Mouse (Mus musculus) heart, embryonic 15.5 days (tissue): ENCODE results near the gene Apbb1. TPM values are rescaled to one million over a fixed set of nuclear protein-coding genes. Genes with fewer than 3 reads are reported as not detected.

Experiments
- ATAC-seq: fragments of 200-750 bp; cut with Nextera tagmentation; replicated peaks from 2 replicates; pipeline ENCODE4 v1.8.0; 2017; ENCODE audit warnings: low read depth, moderate TSS enrichment; ENCODE audit not compliant: insufficient number of reproducible peaks, insufficient read depth, low FRiP score
- H3K27ac ChIP-seq: fragments of 300-500 bp; sonication (generic); 2 replicates; pipeline ENCODE4 v1.5.1; 2015; ENCODE audit warnings: mild to moderate bottlenecking, inconsistent platforms
- H3K27me3 ChIP-seq: fragments of 300-500 bp; sonication (generic); 2 replicates; pipeline ENCODE4 v1.6.1; 2015; ENCODE audit warnings: inconsistent platforms
- H3K36me3 ChIP-seq: fragments of 300-500 bp; sonication (generic); 2 replicates; pipeline ENCODE4 v1.6.1; 2015; ENCODE audit warnings: mild to moderate bottlenecking, inconsistent platforms
- H3K4me1 ChIP-seq: fragments of 300-500 bp; sonication (generic); replicated peaks from 2 replicates; pipeline ENCODE4 v1.6.1; 2015; ENCODE audit warnings: inconsistent platforms
- H3K4me2 ChIP-seq: fragments of 300-500 bp; sonication (generic); 2 replicates; pipeline ENCODE4 v1.6.1; 2015; ENCODE audit warnings: inconsistent platforms, mild to moderate bottlenecking, moderate library complexity
- H3K4me3 ChIP-seq: fragments of 300-500 bp; sonication (generic); 2 replicates; pipeline ENCODE4 v1.5.1; 2015; ENCODE audit warnings: mild to moderate bottlenecking, inconsistent platforms
- H3K9ac ChIP-seq: fragments of 300-500 bp; sonication (generic); 2 replicates; pipeline ENCODE4 v1.6.1; 2015; ENCODE audit warnings: mild to moderate bottlenecking, inconsistent platforms
- H3K9me3 ChIP-seq: fragments of 300-500 bp; sonication (generic); replicated peaks from 2 replicates; pipeline ENCODE4 v1.6.1; 2016; ENCODE audit warnings: inconsistent platforms
- WGBS: fragments of 180-500 bp; shearing (Covaris S2); methylation state at CpG from one replicate; pipeline ENCODE4 v1.1.7; 2015; ENCODE audit warnings: mixed read lengths; 5-methylcytosine and 5-hydroxymethylcytosine counted together
- polyA plus RNA-seq: library from polyadenylated mRNA; unstranded; fragments of >200 nt; fragmentation: Nextera tagmentation; extraction: Ambion mirVana; gene quantifications from 2 replicates; pipeline ENCODE4 v1.2.1, GENCODE M21; 2015

Gene Apbb1
- polyA plus RNA-seq, 1 experiment from 2014 or later = 40.4 TPM

GRCm38 (mm10) chr7:105554212-105554942 lies 27.1 kb downstream of the Apbb1 start, which contains the start of gene Smpd1:
Smpd1 (plus strand) TSS chr7:105554360.
- Histone ChIP-seq H3K27me3 (no peaks in the 10 kb centered on the region), H3K4me3 (peak within 1 kb of the TSS; percentile 84), H3K9me3 (no peaks in the 10 kb centered on the region), H3K4me1 (peaks cover 14% of the 10 kb centered on the region), H3K4me2 (peak within 1 kb of the TSS; percentile 86), H3K27ac (peak within 1 kb of the TSS; percentile 88), H3K9ac (peak within 1 kb of the TSS; percentile 92), H3K36me3 (peaks cover 22% of the 10 kb centered on the region; the same call in 1 of the 2 replicates)
- ATAC-seq = peak; percentile 92
- 2% methylated on average over 26 of the region's 26 CpGs for WGBS

- 36% methylated on average over 26 of the region's 27 CpGs for WGBS
- Histone ChIP-seq H3K27ac (peak overlapping the region; percentile 76), H3K4me2 (peak overlapping the region; percentile 86), H3K27me3 (no peaks in the 10 kb centered on the region), H3K36me3 (peaks cover 14% of the 10 kb centered on the region; the same call in 1 of the 2 replicates), H3K9ac (peak overlapping the region; percentile 92), H3K4me3 (peak overlapping the region; percentile 84), H3K9me3 (no peaks in the 10 kb centered on the region), H3K4me1 (peaks cover 14% of the 10 kb centered on the region)
- no peak for ATAC-seq
Observed at GRCm38 (mm10) chr7:105553456-105554211, 27.8 kb downstream of the Apbb1 start.

GRCm38 (mm10) chr7:105549035-105549434 lies 32.4 kb downstream of the Apbb1 start:
- Histone ChIP-seq H3K4me1 (no peaks in the 10 kb centered on the region), H3K27ac (no peak overlapping the region), H3K4me3 (no peak overlapping the region), H3K36me3 (no peaks in the 10 kb centered on the region), H3K4me2 (no peak overlapping the region), H3K9me3 (no peaks in the 10 kb centered on the region), H3K9ac (no peak overlapping the region), H3K27me3 (no peaks in the 10 kb centered on the region)
- ATAC-seq = no peak
- 45% methylated on average over 6 of the region's 6 CpGs for WGBS

- ATAC-seq = no peak
- Histone ChIP-seq H3K27me3 (no peaks in the 10 kb centered on the region), H3K27ac (no peak overlapping the region), H3K4me2 (no peak overlapping the region), H3K4me1 (no peaks in the 10 kb centered on the region), H3K9me3 (no peaks in the 10 kb centered on the region), H3K36me3 (no peaks in the 10 kb centered on the region), H3K4me3 (no peak overlapping the region), H3K9ac (no peak overlapping the region)
- WGBS = 68% methylated on average over 7 of the region's 7 CpGs
Observed at GRCm38 (mm10) chr7:105547970-105548369, 33.5 kb downstream of the Apbb1 start.

GRCm38 (mm10) chr7:105545986-105546385 lies 35.5 kb downstream of the Apbb1 start:
- Histone ChIP-seq H3K4me3 (no peak overlapping the region), H3K9me3 (no peaks in the 10 kb centered on the region), H3K27me3 (no peaks in the 10 kb centered on the region), H3K9ac (no peak overlapping the region), H3K27ac (no peak overlapping the region), H3K4me1 (no peaks in the 10 kb centered on the region), H3K4me2 (no peak overlapping the region), H3K36me3 (no peaks in the 10 kb centered on the region)
- ATAC-seq = no peak
- 75% methylated on average over 8 of the region's 8 CpGs for WGBS

- no peak overlapping the region for H3K9ac ChIP-seq
- no peaks in the 10 kb centered on the region for H3K4me1 ChIP-seq
- no peak for ATAC-seq
- H3K27me3 ChIP-seq = no peaks in the 10 kb centered on the region
- H3K4me3 ChIP-seq = no peak overlapping the region
- no peak overlapping the region for H3K27ac ChIP-seq
- 82% methylated on average over 3 of the region's 3 CpGs for WGBS
- no peaks in the 10 kb centered on the region for H3K9me3 ChIP-seq
- H3K4me2 ChIP-seq = no peak overlapping the region
- H3K36me3 ChIP-seq = no peaks in the 10 kb centered on the region
Observed at GRCm38 (mm10) chr7:105534162-105534561, 47.3 kb downstream of the Apbb1 start.

- 67% methylated on average over 4 of the region's 4 CpGs for WGBS
- ATAC-seq = no peak
Observed at GRCm38 (mm10) chr7:105528094-105528493, 53.4 kb downstream of the Apbb1 start.

GRCm38 (mm10) chr7:105527306-105527937 lies 54.0 kb downstream of the Apbb1 start:
- Histone ChIP-seq H3K4me1 (no peaks in the 10 kb centered on the region), H3K27me3 (no peaks in the 10 kb centered on the region), H3K27ac (no peak overlapping the region), H3K9ac (no peak overlapping the region), H3K9me3 (no peaks in the 10 kb centered on the region), H3K4me3 (no peak overlapping the region), H3K36me3 (no peaks in the 10 kb centered on the region), H3K4me2 (no peak overlapping the region)
- ATAC-seq = 0 out of 2 replicates have a peak, but pooled peaks have one; percentile 35
- WGBS = 59% methylated on average over 1 of the region's 1 CpGs

More at GRCm38 (mm10) chr7:105528094-105528493, 53.4 kb downstream of the Apbb1 start:
- Histone ChIP-seq H3K4me1 (no peaks in the 10 kb centered on the region), H3K9me3 (no peaks in the 10 kb centered on the region), H3K4me2 (no peak overlapping the region), H3K9ac (no peak overlapping the region), H3K27ac (no peak overlapping the region), H3K27me3 (no peaks in the 10 kb centered on the region), H3K36me3 (no peaks in the 10 kb centered on the region), H3K4me3 (no peak overlapping the region)

- WGBS = 92% methylated on average over 2 of the region's 2 CpGs
- H3K4me3 ChIP-seq = no peak overlapping the region
- no peak overlapping the region for H3K9ac ChIP-seq
- no peaks in the 10 kb centered on the region for H3K4me1 ChIP-seq
- no peaks in the 10 kb centered on the region for H3K9me3 ChIP-seq
- no peak overlapping the region for H3K27ac ChIP-seq
- no peak for ATAC-seq
- no peaks in the 10 kb centered on the region for H3K36me3 ChIP-seq
- no peak overlapping the region for H3K4me2 ChIP-seq
- H3K27me3 ChIP-seq = no peaks in the 10 kb centered on the region
Observed at GRCm38 (mm10) chr7:105524222-105524621, 57.2 kb downstream of the Apbb1 start.

GRCm38 (mm10) chr7:105520201-105520600 lies 61.3 kb downstream of the Apbb1 start:
- no peak overlapping the region for H3K27ac ChIP-seq
- WGBS = 31% methylated on average over 6 of the region's 6 CpGs
- H3K4me3 ChIP-seq = no peak overlapping the region
- H3K4me2 ChIP-seq = no peak overlapping the region
- ATAC-seq = no peak
- no peaks in the 10 kb centered on the region for H3K4me1 ChIP-seq
- no peaks in the 10 kb centered on the region for H3K36me3 ChIP-seq
- H3K27me3 ChIP-seq = 0 out of 2 replicates have a peak, but pooled peaks cover 4% of the 10 kb centered on the region
- no peak overlapping the region for H3K9ac ChIP-seq
- no peaks in the 10 kb centered on the region for H3K9me3 ChIP-seq

- Histone ChIP-seq H3K27ac (no peak overlapping the region), H3K4me2 (no peak overlapping the region), H3K9ac (no peak overlapping the region), H3K36me3 (no peaks in the 10 kb centered on the region), H3K9me3 (no peaks in the 10 kb centered on the region), H3K4me3 (no peak overlapping the region), H3K4me1 (no peaks in the 10 kb centered on the region), H3K27me3 (0 out of 2 replicates have a peak, but pooled peaks cover 4% of the 10 kb centered on the region)
- WGBS = 62% methylated on average over 2 of the region's 2 CpGs
- ATAC-seq = no peak
Observed at GRCm38 (mm10) chr7:105519771-105520170, 61.7 kb downstream of the Apbb1 start.
